Mouse (Mus musculus): ENCODE results near the gene Relt. TPM values are rescaled to one million over a fixed set of nuclear protein-coding genes. Genes with fewer than 3 reads are reported as not detected.

Relt gene
- polyA plus RNA-seq, 1 experiment from 2014 or later, result 1.8 TPM

DNA sequence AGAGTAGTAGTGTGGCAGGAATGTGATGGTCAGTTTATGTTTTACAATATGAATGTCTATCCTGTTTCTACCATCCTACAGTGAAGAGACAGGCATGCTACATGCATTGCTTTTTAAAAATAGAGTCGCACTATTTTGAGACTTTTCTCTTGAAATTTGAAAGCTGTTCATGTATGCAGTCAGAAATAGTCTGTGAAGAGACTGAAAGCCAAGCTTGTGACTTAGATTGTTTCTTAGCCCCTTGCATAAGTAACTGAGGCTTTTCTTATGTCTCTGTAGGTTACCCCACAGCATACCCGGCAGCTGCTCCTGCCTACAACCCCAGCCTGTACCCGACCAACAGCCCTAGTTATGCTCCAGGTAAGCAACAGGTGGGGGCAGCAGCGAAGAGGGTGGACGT, 50.6 kb downstream of the Relt start:
- no peak overlapping the region for H3K4me2 ChIP-seq (ENCODE audit: low read depth, low read length)
- H3K27me3 ChIP-seq (ENCODE audit: control insufficient read depth, insufficient read depth, low read length), result no peaks in the 10 kb centered on the region
- WGBS, result 90% methylated on average over 5 of the region's 5 CpGs
- no peak overlapping the region for H3K4me3 ChIP-seq (ENCODE audit: low read depth, low read length)
- H3K27ac ChIP-seq (replicated peaks; ENCODE audit: low read depth, low read length), result no peak overlapping the region
- H3K9me3 ChIP-seq (replicated peaks; ENCODE audit: control insufficient read depth, low read length), result no peaks in the 10 kb centered on the region
- no peaks in the 10 kb centered on the region for H3K36me3 ChIP-seq (replicated peaks; ENCODE audit: control insufficient read depth, insufficient read depth, low read depth, low read length)
- ATAC-seq (replicated peaks; ENCODE audit: insufficient number of reproducible peaks, low FRiP score, low TSS enrichment, low read depth) (no peak), DNase-seq (ENCODE audit: low spot score) (no peak)
- no peaks in the 10 kb centered on the region for H3K4me1 ChIP-seq (ENCODE audit: control insufficient read depth, insufficient read depth, low read length)
- H3K9ac ChIP-seq (replicated peaks; ENCODE audit: low read length), result no peak overlapping the region

DNA sequence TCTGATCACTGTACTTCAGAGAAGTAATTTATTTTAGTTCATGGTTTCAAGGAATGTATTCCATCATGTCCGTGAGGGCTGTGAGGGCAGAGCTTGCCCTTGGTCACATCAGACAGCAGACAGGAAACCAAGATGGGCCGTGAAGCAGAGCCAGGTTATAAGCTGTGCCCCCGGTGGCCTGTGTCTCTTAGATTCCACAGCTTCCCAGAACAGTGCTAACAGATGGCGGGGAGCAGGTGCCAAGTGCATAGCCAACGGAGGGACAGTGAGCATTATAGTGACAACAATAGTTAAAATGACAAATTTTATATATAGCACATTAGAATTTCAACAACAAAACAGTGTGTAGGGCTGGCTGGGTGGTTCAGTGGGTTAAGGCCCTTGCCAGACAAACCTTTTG, 51.3 kb downstream of the Relt start:
- Histone ChIP-seq H3K9me3 (replicated peaks; ENCODE audit: control insufficient read depth, low read length) (no peaks in the 10 kb centered on the region), H3K27me3 (ENCODE audit: control insufficient read depth, insufficient read depth, low read length) (no peaks in the 10 kb centered on the region), H3K4me3 (ENCODE audit: low read depth, low read length) (no peak overlapping the region), H3K36me3 (replicated peaks; ENCODE audit: control insufficient read depth, insufficient read depth, low read depth, low read length) (no peaks in the 10 kb centered on the region), H3K4me1 (ENCODE audit: control insufficient read depth, insufficient read depth, low read length) (no peaks in the 10 kb centered on the region), H3K9ac (replicated peaks; ENCODE audit: low read length) (no peak overlapping the region), H3K4me2 (ENCODE audit: low read depth, low read length) (no peak overlapping the region), H3K27ac (replicated peaks; ENCODE audit: low read depth, low read length) (no peak overlapping the region)
- no peak for ATAC-seq (replicated peaks; ENCODE audit: insufficient number of reproducible peaks, low FRiP score, low TSS enrichment, low read depth)
- no peak for DNase-seq (ENCODE audit: low spot score)
- 84% methylated on average over 5 of the region's 5 CpGs for WGBS

DNA sequence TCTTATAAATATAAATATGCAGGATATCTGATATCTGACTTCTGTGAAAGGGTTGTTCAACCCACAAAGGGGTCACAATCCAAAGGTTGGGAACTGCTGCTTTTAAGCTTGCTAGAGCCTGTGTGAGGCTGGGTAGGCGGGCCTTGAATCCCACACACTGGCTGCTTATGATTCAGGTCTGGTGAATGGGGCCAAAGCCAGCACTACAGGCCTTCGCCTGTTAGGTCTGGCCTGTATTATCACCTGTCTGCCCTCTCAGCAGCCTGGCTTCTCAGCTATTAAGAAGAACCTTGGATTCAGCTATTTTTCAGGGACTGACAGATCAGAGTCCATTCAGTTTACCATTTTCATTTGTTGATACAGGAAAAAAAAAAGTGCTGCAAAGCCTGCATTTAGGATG, 57.9 kb downstream of the Relt start:
- Histone ChIP-seq H3K4me3 (ENCODE audit: low read depth, low read length) (no peak overlapping the region), H3K4me1 (ENCODE audit: control insufficient read depth, insufficient read depth, low read length) (no peaks in the 10 kb centered on the region; the same call in 1 of the 2 replicates), H3K27ac (replicated peaks; ENCODE audit: low read depth, low read length) (no peak overlapping the region), H3K9ac (replicated peaks; ENCODE audit: low read length) (no peak overlapping the region), H3K4me2 (ENCODE audit: low read depth, low read length) (no peak overlapping the region), H3K9me3 (replicated peaks; ENCODE audit: control insufficient read depth, low read length) (no peaks in the 10 kb centered on the region), H3K27me3 (ENCODE audit: control insufficient read depth, insufficient read depth, low read length) (no peaks in the 10 kb centered on the region), H3K36me3 (replicated peaks; ENCODE audit: control insufficient read depth, insufficient read depth, low read depth, low read length) (no peaks in the 10 kb centered on the region)
- WGBS, result 65% methylated on average over 2 of the region's 2 CpGs
- ATAC-seq (replicated peaks; ENCODE audit: insufficient number of reproducible peaks, low FRiP score, low TSS enrichment, low read depth) (no peak), DNase-seq (ENCODE audit: low spot score) (no peak)

GRCm38 (mm10) chr7:100798810-100799209, 64.4 kb downstream of the Relt start:
- WGBS, result 68% methylated on average over 3 of the region's 3 CpGs
- DNase-seq (ENCODE audit: low spot score), result no peak
- no peaks in the 10 kb centered on the region for H3K36me3 ChIP-seq (replicated peaks; ENCODE audit: control insufficient read depth, insufficient read depth, low read depth, low read length)

More at GRCm38 (mm10) chr7:100798810-100799209, 64.4 kb downstream of the Relt start:
- no peak for ATAC-seq (replicated peaks; ENCODE audit: insufficient number of reproducible peaks, low FRiP score, low TSS enrichment, low read depth)
- no peak overlapping the region for H3K4me2 ChIP-seq (ENCODE audit: low read depth, low read length)
- H3K4me1 ChIP-seq (ENCODE audit: control insufficient read depth, insufficient read depth, low read length), result no peaks in the 10 kb centered on the region
- no peak overlapping the region for H3K4me3 ChIP-seq (ENCODE audit: low read depth, low read length)
- no peak overlapping the region for H3K27ac ChIP-seq (replicated peaks; ENCODE audit: low read depth, low read length)
- no peak overlapping the region for H3K9ac ChIP-seq (replicated peaks; ENCODE audit: low read length)
- H3K27me3 ChIP-seq (ENCODE audit: control insufficient read depth, insufficient read depth, low read length), result no peaks in the 10 kb centered on the region
- H3K9me3 ChIP-seq (replicated peaks; ENCODE audit: control insufficient read depth, low read length), result no peaks in the 10 kb centered on the region

Small RNA genes lying within 50 kb of the gene (microRNA-seq; reads per million reads assigned to microRNA genes)
- gene Mir3102 (ENCODE audit: borderline number of aligned reads), result 252 reads per million, percentile 55 among the genes with 10 or more reads in this experiment

Other genes starting within 250 kb of the Relt start
- 4.1 and 5.5 TPM in 2 replicates for gene Plekhb1, start 201.0 kb downstream of the Relt start, polyA plus RNA-seq (2014; fragmentation: Nextera tagmentation; extraction: Ambion mirVana)
- 30.7 and 32.6 TPM in 2 replicates for gene Fam168a, start 156.8 kb downstream of the Relt start, polyA plus RNA-seq (2014; fragmentation: Nextera tagmentation; extraction: Ambion mirVana)
- 8.1 and 10.0 TPM in 2 replicates for gene Arhgef17, start 68.7 kb upstream of the Relt start, polyA plus RNA-seq (2014; fragmentation: Nextera tagmentation; extraction: Ambion mirVana)
- gene P2ry6, start 111.2 kb upstream of the Relt start, polyA plus RNA-seq (2014; fragmentation: Nextera tagmentation; extraction: Ambion mirVana), result 1.8 and 1.9 TPM in 2 replicates
- gene P2ry2, start 149.4 kb upstream of the Relt start, polyA plus RNA-seq (2014; fragmentation: Nextera tagmentation; extraction: Ambion mirVana), result 0.31 and 0.46 TPM in 2 replicates
- 21.9 and 23.9 TPM in 2 replicates for gene Fchsd2, start 229.4 kb upstream of the Relt start, polyA plus RNA-seq (2014; fragmentation: Nextera tagmentation; extraction: Ambion mirVana)

Measured in embryonic facial prominence, embryonic 11.5 days (tissue).